Mouse (Mus musculus): ENCODE measurements around the gene Ggt6.

Ggt6 gene

DNA sequence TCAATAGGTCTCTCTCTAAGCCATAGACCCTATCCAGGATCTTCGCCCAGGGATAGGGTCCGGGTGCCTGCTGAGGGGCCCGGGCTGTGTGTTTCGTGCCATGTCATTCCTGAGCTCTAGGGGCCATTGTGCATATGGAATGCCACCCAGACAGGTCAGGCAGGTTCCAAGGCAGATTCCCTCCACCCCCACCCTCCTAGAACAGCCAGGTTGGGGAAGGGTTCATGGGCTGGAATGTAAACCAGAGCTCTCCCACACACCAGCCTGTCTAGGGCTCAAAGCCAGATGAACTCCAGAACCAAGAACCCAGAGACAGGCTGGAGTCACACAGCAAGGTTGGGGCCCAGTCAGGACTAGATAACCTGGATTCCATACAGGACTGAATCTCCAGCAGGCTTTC, 38.2 kb downstream of the Ggt6 start:
- in situ Hi-C loops (cut with MboI, MseI) = no loop called here

DNA sequence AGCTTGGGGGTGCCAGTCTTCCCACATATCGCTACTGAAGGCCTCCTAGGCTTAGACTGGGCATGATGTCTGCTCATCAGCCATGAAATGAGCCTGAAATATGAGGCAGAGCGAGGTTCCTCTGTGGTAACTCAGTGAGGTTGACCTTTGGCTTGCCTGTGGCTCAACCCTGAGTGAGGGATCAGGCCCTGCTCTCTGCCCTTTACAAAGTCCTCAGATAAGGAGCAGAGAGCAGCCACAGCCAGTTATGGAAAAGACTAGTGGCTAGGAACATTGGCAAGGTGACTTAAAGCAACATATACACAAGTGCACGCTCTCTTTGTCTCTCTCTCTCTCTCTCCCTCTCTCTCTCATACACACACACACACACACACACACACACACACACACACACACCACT, 39.6 kb downstream of the Ggt6 start:
- in situ Hi-C loops (cut with MboI, MseI) = no loop called here

DNA sequence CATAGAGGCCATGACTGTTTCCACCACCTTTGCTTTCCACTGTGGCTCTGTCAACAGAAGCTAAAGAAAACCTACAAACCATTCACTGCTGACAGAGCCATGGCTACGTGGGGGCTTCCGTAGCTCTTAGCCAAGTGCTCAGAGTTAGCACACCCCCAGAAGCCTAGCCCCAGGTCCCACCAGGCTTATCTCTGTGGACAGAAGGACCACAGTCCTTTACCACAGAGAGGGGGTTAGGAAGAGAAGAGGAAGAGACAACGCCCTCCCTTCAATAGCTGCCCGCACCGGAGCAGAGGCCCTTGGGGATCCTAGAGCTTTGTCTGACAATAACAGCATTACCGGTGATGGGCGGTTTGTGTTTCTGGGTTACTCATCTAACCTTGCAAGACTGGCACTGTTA, 40.1 kb downstream of the Ggt6 start:
- in situ Hi-C loops (cut with MboI, MseI) = no loop called here

DNA sequence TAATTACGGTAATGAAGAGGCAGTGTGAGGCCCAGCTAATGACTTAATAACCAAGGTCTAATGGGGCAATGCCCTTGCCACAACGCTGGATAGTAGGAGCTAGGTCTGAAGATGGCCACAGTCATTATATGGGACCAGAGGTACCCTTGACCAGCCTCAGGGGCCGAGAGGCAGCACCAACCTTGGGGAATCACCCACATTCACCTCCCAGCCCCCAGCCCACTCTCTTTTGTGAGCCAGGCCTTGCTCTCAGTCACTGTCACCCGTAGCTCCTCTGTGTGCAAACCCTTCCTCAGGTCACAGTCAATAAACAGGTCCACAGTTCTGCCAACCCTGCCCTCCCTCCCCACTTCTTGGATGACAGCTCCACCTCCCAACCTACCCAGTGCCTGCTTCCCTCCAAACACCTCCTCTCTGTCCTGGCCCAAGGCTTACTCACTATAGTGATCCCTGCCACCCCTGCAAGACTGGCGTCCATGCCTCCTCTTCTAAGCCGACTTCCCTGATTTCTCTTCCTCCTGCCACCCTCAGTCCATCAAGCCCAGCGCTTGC, 40.8 kb downstream of the Ggt6 start:
- in situ Hi-C loops (cut with MboI, MseI) = no loop called here

DNA sequence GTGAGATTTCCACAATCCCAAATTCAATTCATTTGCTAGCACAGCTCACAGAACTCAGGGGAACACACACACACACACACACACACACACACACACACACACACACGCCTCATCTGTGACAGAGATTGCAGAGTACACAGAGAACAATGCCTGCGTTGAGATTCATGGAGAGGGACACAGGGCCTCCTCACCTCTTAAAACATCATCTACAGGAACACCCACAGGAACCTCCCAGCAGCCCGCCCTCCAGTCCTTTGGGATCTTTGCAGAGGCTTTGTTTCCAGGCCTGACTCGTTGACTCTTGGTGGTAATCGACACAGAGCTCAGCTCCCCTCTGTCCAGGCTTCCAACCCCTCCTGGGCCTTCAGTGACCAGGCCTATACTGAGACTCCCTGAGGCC, 41.9 kb downstream of the Ggt6 start:
- in situ Hi-C loops (cut with MboI, MseI) = no loop called here

DNA sequence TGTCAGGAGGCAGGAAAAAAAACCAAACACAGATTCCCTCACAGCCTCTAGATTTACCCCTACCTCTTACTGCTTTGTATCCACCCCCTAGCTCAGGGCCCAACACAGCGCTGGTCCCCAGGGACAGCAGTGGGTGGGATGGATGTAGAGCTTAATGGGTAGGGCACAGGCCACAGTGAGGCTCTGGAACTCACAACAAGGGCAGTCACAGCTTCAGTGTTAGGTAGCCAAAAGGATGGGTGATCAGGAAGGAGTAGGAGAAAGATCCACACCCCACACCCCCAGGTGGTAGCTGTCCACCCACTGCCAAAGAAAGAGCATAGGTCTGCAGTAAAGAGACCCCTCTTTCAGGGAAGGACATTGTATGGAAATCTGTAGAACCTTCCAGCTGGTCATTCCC, 42.3 kb downstream of the Ggt6 start:
- in situ Hi-C loops (cut with MboI, MseI) = no loop called here

DNA sequence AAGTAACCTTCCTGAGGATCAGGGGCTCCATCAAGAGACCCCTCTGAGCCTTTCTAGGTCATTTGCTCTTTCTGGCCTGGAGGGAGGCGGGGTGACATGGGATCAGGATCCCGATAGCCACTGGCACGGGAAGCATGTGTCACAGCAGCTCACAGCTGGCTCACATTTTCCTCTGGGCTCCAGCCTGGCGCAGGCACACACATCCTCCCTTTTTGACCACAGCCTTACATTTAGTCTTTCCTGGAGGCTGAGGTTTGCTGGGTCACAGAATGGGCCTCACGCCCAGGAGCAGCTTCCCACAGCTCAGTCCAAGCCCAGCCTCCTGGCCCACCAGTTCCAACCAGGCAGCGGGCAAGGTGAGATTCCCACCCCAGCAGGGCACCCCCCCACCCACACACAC, 42.9 kb downstream of the Ggt6 start:
- in situ Hi-C loops (cut with MboI, MseI) = no loop called here

DNA sequence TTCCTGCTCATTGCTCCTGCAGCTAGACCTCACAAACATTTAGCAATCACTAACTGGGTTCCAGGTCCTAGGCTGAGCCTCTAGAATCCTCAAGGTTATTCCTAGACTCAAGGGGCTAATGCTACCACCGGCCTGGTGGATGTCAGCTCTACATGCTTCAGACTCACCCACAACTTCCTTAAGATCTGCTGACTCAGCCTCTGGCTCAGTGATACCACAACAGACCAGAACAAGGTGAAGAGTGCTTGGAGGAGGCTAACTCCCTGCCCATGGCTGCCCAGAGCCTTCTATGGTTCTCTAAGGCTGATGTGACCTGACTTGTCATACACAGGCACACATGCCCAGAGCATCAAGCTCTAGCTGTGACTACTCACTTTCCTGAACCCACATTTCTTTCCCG, 44.2 kb downstream of the Ggt6 start:
- in situ Hi-C loops (cut with MboI, MseI) = no loop called here

DNA sequence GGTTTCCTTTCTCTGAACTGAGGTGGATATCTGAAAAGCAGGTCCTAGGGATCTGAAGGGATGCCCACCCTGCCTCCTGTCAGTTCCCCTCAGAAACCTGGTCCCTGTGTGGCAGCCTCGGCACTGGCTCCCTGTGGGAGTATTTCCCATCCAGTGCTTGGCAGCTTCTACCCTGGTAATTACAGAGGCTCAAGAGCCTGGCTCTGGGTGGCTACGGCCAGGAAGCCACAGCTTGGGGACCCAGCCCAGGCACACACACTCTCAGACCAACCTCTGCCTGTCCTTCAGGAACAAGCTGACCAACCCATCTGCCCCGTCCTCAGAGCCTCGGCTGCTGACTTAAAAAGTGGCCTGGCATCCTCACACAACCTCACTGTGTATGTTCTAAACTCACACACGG, 46.0 kb downstream of the Ggt6 start:
- in situ Hi-C loops (cut with MboI, MseI) = no loop called here

DNA sequence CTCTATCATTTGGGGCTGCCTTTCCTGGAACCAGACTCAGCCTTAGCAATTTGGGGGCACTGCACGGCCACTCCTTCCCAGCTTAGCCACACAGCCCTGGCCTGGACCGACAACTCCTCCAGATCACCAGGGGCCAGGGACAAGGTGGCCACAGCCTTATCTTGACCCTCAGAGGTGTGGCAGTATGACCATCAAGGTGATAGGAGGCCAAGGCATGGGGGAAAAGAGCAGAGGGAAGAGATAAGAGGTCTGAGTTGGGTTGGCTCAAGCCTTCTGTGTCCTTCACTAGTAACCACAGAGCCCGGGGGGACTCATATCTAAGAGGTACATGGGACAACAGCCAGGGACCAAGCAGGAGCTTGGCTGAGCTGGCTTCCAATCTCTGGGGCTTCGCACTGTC, 46.6 kb downstream of the Ggt6 start:
- in situ Hi-C loops (cut with MboI, MseI) = no loop called here

DNA sequence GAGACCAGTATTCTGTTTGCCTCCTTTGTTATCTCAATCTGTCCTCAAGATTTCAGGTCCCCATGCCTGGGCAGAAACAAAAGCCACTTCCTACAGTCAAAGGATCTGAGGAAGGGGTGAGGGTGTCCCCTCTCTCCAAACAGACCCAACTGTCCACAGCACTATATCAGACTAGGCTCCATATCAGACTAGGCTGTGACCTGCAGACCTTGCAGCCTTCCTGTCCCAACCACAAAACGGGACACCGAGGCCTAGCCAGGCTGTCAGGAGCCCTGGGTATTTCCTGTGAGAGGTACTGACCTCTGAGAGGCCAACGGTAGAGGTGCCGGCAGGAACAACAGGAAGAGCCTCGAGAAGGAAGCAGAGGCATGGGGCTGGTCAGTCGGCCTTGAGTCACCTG, 49.2 kb downstream of the Ggt6 start:
- in situ Hi-C loops (cut with MboI, MseI) = no loop called here

DNA sequence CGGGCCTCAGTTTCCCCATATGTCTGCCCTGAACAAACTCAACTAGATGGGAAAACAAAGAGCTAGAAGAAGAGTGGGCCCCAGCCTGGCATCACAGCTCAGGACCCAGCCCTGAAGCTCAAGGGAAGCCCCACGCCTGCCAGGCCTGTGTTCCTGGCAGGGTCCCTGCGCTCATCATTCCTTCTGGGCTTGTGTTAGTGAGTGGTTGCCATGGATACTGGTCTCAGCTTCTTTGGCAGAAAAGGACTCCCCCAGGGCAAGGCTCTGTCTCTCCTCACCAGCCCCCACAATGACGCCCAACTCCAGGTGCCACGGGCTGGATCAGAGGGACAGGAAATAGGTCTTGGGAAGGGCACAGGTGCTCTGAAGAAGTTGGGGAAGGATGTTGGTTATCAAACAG, 49.8 kb downstream of the Ggt6 start:
- in situ Hi-C loops (cut with MboI, MseI) = no loop called here

DNA sequence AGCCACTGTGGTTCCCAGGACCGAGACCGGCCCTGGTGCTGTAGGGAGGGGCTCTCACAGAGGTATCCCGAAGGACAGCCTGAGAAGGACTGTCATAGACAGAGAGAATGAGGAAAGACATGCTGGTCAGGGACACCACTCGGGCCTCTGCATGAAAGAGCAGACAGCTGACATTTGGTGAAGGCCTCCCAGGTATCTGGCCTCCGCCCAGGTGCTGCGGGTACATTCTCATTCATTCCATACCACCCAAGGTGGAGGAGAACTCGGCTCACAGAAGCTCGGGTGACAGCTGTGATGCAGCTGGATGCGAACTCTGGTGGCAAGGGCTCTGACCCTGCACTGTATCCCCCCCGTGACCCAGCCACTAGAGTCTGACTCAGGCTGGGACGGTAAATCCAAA, 50.6 kb downstream of the Ggt6 start:
- in situ Hi-C loops (cut with MboI, MseI) = no loop called here

DNA sequence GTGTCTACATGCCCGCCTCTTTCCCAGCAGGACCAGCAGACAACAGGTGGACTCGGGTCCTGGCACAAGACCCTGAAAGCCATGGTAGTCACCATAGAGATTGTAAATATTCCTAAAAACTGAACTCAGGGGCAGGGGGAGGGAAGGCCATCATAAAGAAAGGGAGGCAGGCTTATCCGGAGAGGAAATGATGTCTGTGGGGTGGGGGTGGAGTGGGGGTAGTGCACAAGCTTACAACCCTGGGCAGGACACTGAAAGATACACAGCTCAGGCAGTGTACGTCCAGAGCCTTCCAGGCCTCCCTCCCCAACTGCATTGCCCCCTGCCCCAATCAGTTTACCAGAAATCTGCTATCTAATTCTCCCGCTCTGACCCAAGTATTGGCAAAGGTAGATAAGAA, 51.8 kb downstream of the Ggt6 start:
- in situ Hi-C loops (cut with MboI, MseI) = no loop called here

DNA sequence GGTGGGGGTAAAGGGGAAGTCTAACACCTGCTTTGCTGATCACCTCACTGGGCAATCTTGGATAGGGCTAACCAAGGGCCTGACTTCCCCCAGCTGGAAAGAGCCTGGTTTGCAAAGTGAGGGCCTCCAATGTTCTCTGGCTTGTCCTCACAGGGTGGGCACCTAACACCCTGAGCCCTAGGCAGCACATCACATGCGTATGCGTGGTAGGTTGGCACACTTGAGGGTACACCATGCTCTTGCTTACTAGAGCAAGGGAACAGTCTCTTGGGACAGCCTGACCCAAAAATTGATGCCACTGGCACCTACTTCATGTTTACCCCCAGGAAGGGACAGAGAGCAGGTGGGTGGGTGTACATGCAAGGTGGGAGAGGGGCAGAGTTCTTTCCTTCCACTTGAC, 52.4 kb downstream of the Ggt6 start:
- in situ Hi-C loops (cut with MboI, MseI) = no loop called here
